Mouse (Mus musculus) erythroblast, embryonic 14.5 days (primary cell): ENCODE measurements at regions not wholly inside any gene's neighbourhood (a gene's known extent, or its start where the extent isn't known, plus 50 kb on each side); places are given as distances from the start of the nearest gene placed in this dataset.

Experiments used
- H3K27me3 ChIP-seq: 2 replicates; pipeline ENCODE4 v1.6.1; 2012; ENCODE audit warnings: inconsistent platforms; ENCODE audit not compliant: control insufficient read depth
- H3K36me3 ChIP-seq: 2 replicates; pipeline ENCODE4 v1.6.1; 2012; ENCODE audit warnings: mild to moderate bottlenecking, inconsistent platforms; ENCODE audit not compliant: control insufficient read depth
- H3K4me1 ChIP-seq: 2 replicates; pipeline ENCODE4 v1.6.1; 2012; ENCODE audit warnings: inconsistent platforms; ENCODE audit not compliant: control insufficient read depth
- H3K4me3 ChIP-seq: replicated peaks from 2 replicates; pipeline ENCODE3; 2012; ENCODE audit warnings: moderate library complexity, mild to moderate bottlenecking, inconsistent platforms
- H3K9me3 ChIP-seq: 2 replicates; pipeline ENCODE4 v1.6.1; 2012; ENCODE audit warnings: low read length, inconsistent platforms, mixed read lengths; ENCODE audit not compliant: control insufficient read depth
- GATA1 ChIP-seq: IDR thresholded peaks from 2 replicates; pipeline ENCODE4 v1.6.1; 2012; ENCODE audit warnings: low read length, inconsistent platforms, mixed read lengths
- TAL1 ChIP-seq: IDR thresholded peaks from 3 replicates; pipeline ENCODE4 v1.6.1; 2012; ENCODE audit warnings: low read length, inconsistent platforms, mixed read lengths

DNA sequence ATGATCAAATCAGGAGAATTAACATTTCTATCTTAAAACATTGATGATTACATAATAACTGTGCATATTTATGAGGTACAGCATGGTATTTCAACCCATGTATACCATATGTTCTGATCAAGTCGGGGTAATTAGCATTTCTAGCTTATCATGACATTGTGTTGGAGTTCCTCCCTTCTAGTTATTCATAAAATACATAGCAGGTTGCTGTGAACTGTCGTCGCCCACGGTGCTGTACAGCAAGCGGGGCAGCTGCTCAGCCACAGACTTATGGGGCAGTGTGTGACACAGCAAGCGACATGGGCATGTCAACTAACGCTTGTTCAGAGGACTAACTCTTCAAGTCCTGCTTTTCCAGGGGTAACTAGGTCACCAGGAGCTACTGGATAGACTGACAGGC, 2238.6 kb upstream of the Lrrc6 start:
- TF ChIP-seq TAL1 (no peak), GATA1 (no peak)
- peaks cover 13% of the 10 kb centered on the region for H3K9me3 ChIP-seq

DNA sequence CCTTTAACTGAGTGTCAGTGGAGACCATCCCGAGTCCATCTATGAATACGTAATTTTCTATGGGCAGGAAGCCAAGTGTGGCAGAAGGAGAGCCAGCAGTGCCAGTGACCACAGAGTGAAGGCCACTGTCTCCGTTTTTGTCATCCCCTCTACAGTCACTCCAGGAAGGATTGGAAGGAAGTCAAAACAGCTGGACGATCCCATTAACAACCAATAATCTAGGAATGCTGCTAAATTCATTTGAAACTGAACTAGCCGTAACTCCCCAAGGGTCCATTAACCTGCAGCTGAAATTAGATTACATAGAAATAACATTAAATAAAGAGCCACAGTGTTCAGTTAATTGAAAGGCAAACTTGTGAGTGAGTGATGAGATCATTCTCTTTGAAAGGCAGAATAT, 2220.5 kb upstream of the Lrrc6 start:
- Histone ChIP-seq H3K36me3 (no peaks in the 10 kb centered on the region), H3K4me3 (no peak overlapping the region), H3K9me3 (peaks cover 13% of the 10 kb centered on the region), H3K4me1 (no peaks in the 10 kb centered on the region), H3K27me3 (no peaks in the 10 kb centered on the region)
- TF ChIP-seq TAL1 = no peak
- TF ChIP-seq GATA1 = no peak

More for the DNA sequence above, 2238.6 kb upstream of the Lrrc6 start:
- no peaks in the 10 kb centered on the region for H3K36me3 ChIP-seq
- H3K4me1 ChIP-seq = no peaks in the 10 kb centered on the region
- no peaks in the 10 kb centered on the region for H3K27me3 ChIP-seq
- H3K4me3 ChIP-seq = no peak overlapping the region

DNA sequence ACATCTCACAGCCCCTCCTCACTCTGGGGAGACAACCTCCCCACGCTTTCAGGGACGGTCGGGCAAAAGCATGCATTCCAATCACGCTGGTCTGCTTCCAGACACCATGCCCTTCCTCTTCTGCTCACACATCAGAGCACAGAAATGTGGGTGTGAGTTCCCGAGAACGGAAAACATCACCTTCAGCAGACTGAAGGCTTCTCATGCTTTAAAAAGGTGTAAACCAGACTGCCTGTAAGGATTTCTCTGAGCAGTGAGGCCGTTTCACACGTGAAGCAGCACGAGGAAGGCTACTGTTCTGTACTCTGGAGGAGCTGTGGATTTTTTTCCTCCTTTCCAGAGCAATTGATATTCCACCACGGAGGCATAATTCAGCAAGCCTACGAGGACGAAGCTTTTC, 2218.8 kb upstream of the Lrrc6 start:
- no peak for TF ChIP-seq TAL1
- TF ChIP-seq GATA1 = no peak
- Histone ChIP-seq H3K4me1 (no peaks in the 10 kb centered on the region), H3K27me3 (no peaks in the 10 kb centered on the region), H3K36me3 (no peaks in the 10 kb centered on the region), H3K9me3 (peaks cover 21% of the 10 kb centered on the region), H3K4me3 (no peak overlapping the region)

DNA sequence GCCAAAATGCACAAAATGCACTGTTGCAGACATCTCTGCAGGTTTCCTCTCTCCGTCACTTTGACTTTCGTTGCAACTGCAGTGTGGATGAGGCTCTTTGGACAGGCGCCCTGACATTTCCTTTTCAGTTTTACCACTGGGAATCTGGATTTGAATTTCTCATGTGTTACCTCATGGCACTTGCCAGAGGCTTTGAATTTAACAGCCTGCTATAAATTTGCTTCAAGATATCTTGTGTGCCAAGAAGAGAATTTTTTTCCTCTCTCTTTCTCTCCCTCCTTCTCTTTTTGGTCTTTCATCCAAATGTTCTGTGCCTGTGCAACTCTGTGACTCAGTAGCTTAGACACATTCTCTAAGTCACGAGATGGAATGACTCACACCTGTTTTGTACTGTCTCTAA, 2213.6 kb upstream of the Lrrc6 start:
- H3K36me3 ChIP-seq = no peaks in the 10 kb centered on the region
- TF ChIP-seq GATA1 = no peak
- TF ChIP-seq TAL1 = no peak
- H3K4me1 ChIP-seq = no peaks in the 10 kb centered on the region
- H3K4me3 ChIP-seq = no peak overlapping the region
- H3K27me3 ChIP-seq = no peaks in the 10 kb centered on the region
- H3K9me3 ChIP-seq = peaks cover 9% of the 10 kb centered on the region

DNA sequence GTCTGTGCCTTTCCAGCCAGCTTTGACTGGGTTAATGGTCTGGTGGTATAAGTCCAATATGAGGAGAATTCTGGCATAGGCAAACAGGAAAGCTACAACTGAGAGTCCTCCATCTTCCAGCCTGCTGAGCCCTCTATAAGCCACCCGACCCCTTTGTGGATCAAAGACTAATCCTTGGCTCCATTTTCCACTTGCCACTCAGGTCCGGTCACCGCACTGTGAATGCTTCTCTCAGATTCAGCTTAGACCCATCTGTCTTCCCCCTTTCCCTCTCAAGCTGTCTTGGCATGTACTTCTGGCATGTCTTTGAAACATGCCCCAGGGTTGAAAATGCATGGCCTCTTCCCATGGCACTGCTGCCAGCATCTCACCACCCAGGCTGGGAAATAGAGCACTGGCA, 2206.6 kb upstream of the Lrrc6 start:
- H3K4me3 ChIP-seq = no peak overlapping the region
- H3K36me3 ChIP-seq = no peaks in the 10 kb centered on the region
- no peaks in the 10 kb centered on the region for H3K27me3 ChIP-seq
- peaks cover 23% of the 10 kb centered on the region for H3K9me3 ChIP-seq
- TF ChIP-seq GATA1 (no peak), TAL1 (no peak)
- H3K4me1 ChIP-seq = no peaks in the 10 kb centered on the region

DNA sequence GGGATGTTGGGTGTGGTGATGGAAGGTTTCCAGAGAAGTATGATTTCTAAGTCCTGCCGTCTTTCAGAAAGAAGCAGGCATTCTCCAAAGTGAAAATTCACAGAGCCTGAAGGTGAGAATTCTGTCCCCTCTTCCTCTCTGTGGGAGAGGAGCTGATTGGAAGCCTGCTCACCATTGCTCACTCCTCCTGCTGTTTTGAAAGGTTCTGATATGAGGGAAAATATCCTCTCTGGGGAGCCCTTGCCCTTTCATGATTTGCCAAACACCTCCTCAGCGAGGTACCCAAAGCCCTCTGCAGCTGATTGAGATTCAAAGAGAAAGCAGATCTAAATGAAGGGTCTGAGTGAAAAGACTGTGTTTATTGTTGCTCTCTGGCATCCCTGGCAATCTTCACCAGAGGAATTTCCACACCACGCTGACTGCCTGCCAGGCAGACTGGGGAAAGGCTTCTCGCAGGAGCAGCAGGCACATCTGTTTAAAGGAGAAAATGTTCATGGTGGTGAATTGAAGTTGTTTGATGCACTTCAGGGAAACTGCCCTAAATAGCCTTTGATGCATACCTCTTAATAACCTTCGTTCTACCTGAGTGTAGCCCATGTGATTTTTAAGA, 2194.4 kb upstream of the Lrrc6 start:
- H3K4me1 ChIP-seq = no peaks in the 10 kb centered on the region
- no peak overlapping the region for H3K4me3 ChIP-seq
- no peaks in the 10 kb centered on the region for H3K36me3 ChIP-seq
- H3K27me3 ChIP-seq = no peaks in the 10 kb centered on the region
- 0 out of 2 replicates have a peak, but pooled peaks cover 2% of the 10 kb centered on the region for H3K9me3 ChIP-seq
- no peak for TF ChIP-seq TAL1
- no peak for TF ChIP-seq GATA1

DNA sequence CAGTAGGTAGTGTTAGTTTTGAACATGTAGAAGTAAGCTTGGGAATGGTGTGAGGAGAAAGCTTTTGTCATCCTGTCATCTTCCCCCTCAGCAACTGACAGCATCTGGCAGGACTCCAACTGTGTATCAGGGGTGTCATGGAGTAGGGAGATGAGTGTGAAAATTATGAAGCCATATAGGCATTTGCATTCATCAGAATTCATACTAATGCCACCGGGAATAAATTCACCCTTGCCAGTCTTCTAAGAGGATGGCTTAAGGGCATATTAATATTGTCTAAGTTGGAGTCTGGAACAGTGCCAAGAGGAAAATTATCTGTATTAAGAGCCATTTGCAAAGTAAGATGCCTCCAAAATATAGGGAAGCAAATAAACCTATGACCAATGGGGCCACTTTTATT, 2166.8 kb upstream of the Lrrc6 start:
- no peak for TF ChIP-seq GATA1
- no peak for TF ChIP-seq TAL1
- Histone ChIP-seq H3K9me3 (no peaks in the 10 kb centered on the region), H3K27me3 (no peaks in the 10 kb centered on the region), H3K4me1 (no peaks in the 10 kb centered on the region), H3K4me3 (no peak overlapping the region), H3K36me3 (no peaks in the 10 kb centered on the region)

DNA sequence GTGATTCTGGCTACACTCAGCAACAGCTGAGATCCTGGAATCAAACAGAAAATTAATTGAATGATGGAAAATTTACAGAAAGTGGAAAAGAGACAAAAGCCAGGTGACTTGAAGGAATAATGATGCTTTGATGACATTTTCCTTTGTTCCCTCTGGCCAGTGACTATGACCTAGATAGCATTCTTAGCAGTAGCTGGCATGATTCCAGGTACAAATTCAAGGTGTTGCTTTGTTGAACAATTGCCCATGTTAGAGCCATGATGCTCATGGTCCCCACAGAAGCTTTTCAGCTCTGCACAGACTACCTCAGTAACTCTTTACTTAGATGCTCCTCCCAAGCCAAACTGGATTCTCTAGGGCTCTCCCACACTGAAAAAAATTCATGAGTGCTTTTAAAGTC, 2164.6 kb upstream of the Lrrc6 start:
- H3K27me3 ChIP-seq = no peaks in the 10 kb centered on the region
- no peak for TF ChIP-seq TAL1
- H3K9me3 ChIP-seq = no peaks in the 10 kb centered on the region
- H3K4me1 ChIP-seq = no peaks in the 10 kb centered on the region
- no peaks in the 10 kb centered on the region for H3K36me3 ChIP-seq
- H3K4me3 ChIP-seq = no peak overlapping the region

DNA sequence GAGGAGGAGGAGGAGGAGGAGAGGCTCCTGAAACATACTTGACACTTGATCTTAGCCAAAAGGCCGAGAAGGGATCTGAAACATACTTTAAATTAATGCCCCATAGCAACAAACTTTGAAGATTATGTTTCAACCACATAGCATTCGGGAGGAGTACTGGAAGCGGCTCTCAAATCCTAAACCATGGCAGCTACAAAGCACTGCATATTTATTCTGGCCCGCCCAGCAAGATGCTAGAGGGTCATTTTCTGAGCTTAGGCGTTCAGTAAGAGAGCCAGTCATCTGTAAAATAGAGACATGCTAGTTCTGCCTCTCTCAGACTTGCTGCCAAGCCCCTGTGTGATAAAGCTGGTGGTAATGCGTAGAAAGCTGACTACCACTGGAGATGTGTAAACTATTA, 2156.0 kb upstream of the Lrrc6 start:
- Histone ChIP-seq H3K4me3 (no peak overlapping the region), H3K4me1 (no peaks in the 10 kb centered on the region), H3K36me3 (no peaks in the 10 kb centered on the region), H3K9me3 (no peaks in the 10 kb centered on the region), H3K27me3 (no peaks in the 10 kb centered on the region)
- TF ChIP-seq GATA1 (no peak), TAL1 (no peak)

DNA sequence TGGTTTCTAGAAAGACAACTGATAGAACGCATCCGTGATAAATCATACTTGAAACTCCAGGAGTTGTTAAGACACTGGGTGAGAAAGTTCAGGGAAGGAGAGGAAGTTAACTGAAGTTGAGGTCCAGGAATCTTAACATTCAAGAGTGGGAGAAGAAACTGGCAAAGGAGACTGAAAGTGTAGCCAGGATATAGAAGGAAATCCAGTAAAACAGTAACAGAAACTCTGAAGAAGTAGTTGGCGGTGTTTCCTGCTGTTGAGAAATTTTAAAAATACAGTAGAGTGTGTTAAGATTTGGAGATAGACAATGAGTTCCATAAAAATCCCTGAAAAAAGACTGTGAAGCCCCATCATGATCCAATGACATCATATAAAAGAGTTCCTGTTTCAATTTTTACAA, 2154.3 kb upstream of the Lrrc6 start:
- Histone ChIP-seq H3K27me3 (no peaks in the 10 kb centered on the region), H3K4me1 (no peaks in the 10 kb centered on the region), H3K4me3 (no peak overlapping the region), H3K9me3 (peaks cover under 1% of the 10 kb centered on the region; the same call in 1 of the 2 replicates), H3K36me3 (no peaks in the 10 kb centered on the region)
- TF ChIP-seq GATA1 (no peak), TAL1 (no peak)
